Mouse (Mus musculus) heart, adult 2 months (tissue): ENCODE results near the gene Fam166a. TPM values are rescaled to one million over a fixed set of nuclear protein-coding genes. Genes with fewer than 3 reads are reported as not detected.

Source experiments
- DNase-seq, 2 experiments: peaks; one replicate each; pipeline ENCODE4 v3.0.0; 2021
- H3K27ac ChIP-seq: fragments of 200-600 bp; 2 replicates; pipeline ENCODE4 v1.8.1; 2022
- H3K27me3 ChIP-seq: fragments of 200-500 bp; 2 replicates; pipeline ENCODE4 v1.6.1; 2012; ENCODE audit warnings: mild to moderate bottlenecking, low read length, inconsistent platforms, mixed read lengths; ENCODE audit not compliant: control insufficient read depth, insufficient read depth
- H3K36me3 ChIP-seq: fragments of 200-500 bp; 2 replicates; pipeline ENCODE4 v1.6.1; 2012; ENCODE audit warnings: low read length, inconsistent platforms; ENCODE audit not compliant: control insufficient read depth, insufficient read depth
- H3K4me1 ChIP-seq: fragments of 200-500 bp; 2 replicates; pipeline ENCODE4 v1.6.1; 2011; ENCODE audit warnings: low read length; ENCODE audit not compliant: control insufficient read depth, insufficient read depth
- H3K4me3 ChIP-seq: fragments of 200-600 bp; 2 replicates; pipeline ENCODE4 v1.8.1; 2022
- H3K79me2 ChIP-seq: fragments of 200-500 bp; replicated peaks from 2 replicates; pipeline ENCODE4 v1.6.1; 2012; ENCODE audit warnings: mild to moderate bottlenecking, inconsistent platforms, low read length, moderate library complexity, mixed read lengths; ENCODE audit not compliant: control insufficient read depth, insufficient read depth
- H3K9ac ChIP-seq: fragments of 200-500 bp; 2 replicates; pipeline ENCODE4 v1.6.1; 2012; ENCODE audit warnings: low read depth, mild to moderate bottlenecking, control low read depth, inconsistent platforms, low read length, mixed read lengths
- CTCF ChIP-seq: fragments of 200-600 bp; IDR thresholded peaks from 2 replicates; pipeline ENCODE4 v1.8.1; 2022; ENCODE audit warnings: antibody characterized with exemption, mild to moderate bottlenecking, moderate library complexity
- EP300 ChIP-seq: fragments of 200-500 bp; IDR thresholded peaks from 2 replicates; pipeline ENCODE4 v1.6.1; 2011; ENCODE audit warnings: low read depth, low read length, control low read depth; ENCODE audit not compliant: insufficient read depth
- POLR2A ChIP-seq: fragments of 200-500 bp; IDR thresholded peaks from 2 replicates; pipeline ENCODE4 v1.6.1; 2011; ENCODE audit warnings: mild to moderate bottlenecking, low read depth, low read length, control low read depth; ENCODE audit not compliant: insufficient read depth
- WGBS: fragments of 180-500 bp; shearing (Covaris S2); methylation state at CpG from one replicate; pipeline ENCODE4 v1.1.7; 2018; 5-methylcytosine and 5-hydroxymethylcytosine counted together
- intact Hi-C: fragments of 180-260 bp; cut with DNase I; formaldehyde crosslinking; loops from one replicate; pipeline ENCODE4 v1.15.1; 2025
- long read RNA-seq: library from polyadenylated mRNA; stranded (forward); transcript quantifications from one replicate; pipeline ENCODE4 v2.0.0, GENCODE M21; 2021
- polyA plus RNA-seq: library from polyadenylated mRNA; depleted of rRNA; stranded (reverse); fragments of >200 nt; gene quantifications from 2 replicates; pipeline ENCODE4 v1.2.3, GENCODE M21; 2012; rRNA removed
- total RNA-seq, 2 experiments: library from RNA; stranded (reverse); gene quantifications; 2 replicates each; pipeline ENCODE4 v1.2.3; 2021

Gene Fam166a
- total RNA-seq = not detected
- polyA plus RNA-seq = 0.21 TPM in 1 of 2 replicates, not detected in the other
- long read RNA-seq = 0 reads

GRCm38 (mm10) chr2:25218445-25218844, at the start of gene Fam166a:
Fam166a (plus strand) TSS chr2:25218745.
- Histone ChIP-seq H3K9ac (no peak within 1 kb of the TSS), H3K36me3 (peaks cover 3% of the 10 kb centered on the region; the same call in 1 of the 2 replicates), H3K79me2 (no peaks in the 10 kb centered on the region), H3K27me3 (no peaks in the 10 kb centered on the region), H3K4me1 (0 out of 2 replicates have a peak, but pooled peaks cover 1% of the 10 kb centered on the region), H3K27ac (no peak within 1 kb of the TSS), H3K4me3 (no peak within 1 kb of the TSS)
- no peak for TF ChIP-seq CTCF
- TF ChIP-seq POLR2A = no peak
- no peak for TF ChIP-seq EP300
- DNase-seq = no peak
- intact Hi-C loops = no loop called here

GRCm38 (mm10) chr2:25169778-25170177, 48.8 kb upstream of the Fam166a start:
- intact Hi-C loops = no loop called here
- Histone ChIP-seq H3K4me1 (peaks cover 17% of the 10 kb centered on the region), H3K4me3 (no peak overlapping the region), H3K27ac (peak overlapping the region; percentile 30; the same call in 1 of the 2 replicates), H3K27me3 (no peaks in the 10 kb centered on the region), H3K79me2 (no peaks in the 10 kb centered on the region), H3K9ac (no peak overlapping the region), H3K36me3 (no peaks in the 10 kb centered on the region)
- 62% methylated on average over 5 of the region's 5 CpGs for WGBS
- TF ChIP-seq POLR2A (no peak), CTCF (no peak), EP300 (no peak)
- peak in 1 of 2 experiments; percentile 26 for DNase-seq

- Histone ChIP-seq H3K36me3 (no peaks in the 10 kb centered on the region), H3K27me3 (no peaks in the 10 kb centered on the region), H3K4me1 (peaks cover 15% of the 10 kb centered on the region), H3K4me3 (no peak overlapping the region), H3K27ac (peak overlapping the region; percentile 30; the same call in 1 of the 2 replicates), H3K9ac (no peak overlapping the region), H3K79me2 (no peaks in the 10 kb centered on the region)
- WGBS = 54% methylated on average over 10 of the region's 10 CpGs
- intact Hi-C loops = no loop called here
- peak; percentile 24 to 34 for DNase-seq
- no peak for TF ChIP-seq POLR2A
- TF ChIP-seq EP300 = no peak
- no peak for TF ChIP-seq CTCF
Observed at GRCm38 (mm10) chr2:25170326-25171100, 48.0 kb upstream of the Fam166a start.

- H3K4me3 ChIP-seq = no peak overlapping the region
- intact Hi-C loops = no loop called here
- TF ChIP-seq EP300 (no peak), CTCF (no peak), POLR2A (no peak)
- no peaks in the 10 kb centered on the region for H3K27me3 ChIP-seq
- WGBS = 95% methylated on average over 6 of the region's 6 CpGs
- peaks cover 22% of the 10 kb centered on the region for H3K4me1 ChIP-seq
- no peaks in the 10 kb centered on the region for H3K36me3 ChIP-seq
- H3K27ac ChIP-seq = no peak overlapping the region; the same call in 1 of the 2 replicates
- H3K9ac ChIP-seq = no peak overlapping the region
- DNase-seq = peak in 1 of 2 experiments; percentile 19
- H3K79me2 ChIP-seq = no peaks in the 10 kb centered on the region
Observed at GRCm38 (mm10) chr2:25171101-25171768, 47.3 kb upstream of the Fam166a start.

GRCm38 (mm10) chr2:25171769-25172153, 46.8 kb upstream of the Fam166a start:
- Histone ChIP-seq H3K4me3 (no peak overlapping the region), H3K27ac (no peak overlapping the region), H3K27me3 (no peaks in the 10 kb centered on the region), H3K9ac (no peak overlapping the region), H3K79me2 (no peaks in the 10 kb centered on the region), H3K4me1 (peaks cover 26% of the 10 kb centered on the region), H3K36me3 (no peaks in the 10 kb centered on the region)
- 100% methylated on average over 1 of the region's 1 CpGs for WGBS
- intact Hi-C loops = no loop called here
- TF ChIP-seq CTCF (no peak), EP300 (no peak)
- no peak for DNase-seq

- TF ChIP-seq EP300 (no peak), CTCF (no peak), POLR2A (no peak)
- no peaks in the 10 kb centered on the region for H3K36me3 ChIP-seq
- intact Hi-C loops = no loop called here
- no peaks in the 10 kb centered on the region for H3K79me2 ChIP-seq
- peaks cover 28% of the 10 kb centered on the region for H3K4me1 ChIP-seq
- no peak overlapping the region for H3K4me3 ChIP-seq
- 80% methylated on average over 8 of the region's 8 CpGs for WGBS
- H3K9ac ChIP-seq = no peak overlapping the region
- peak in 1 of 2 experiments; percentile 20 for DNase-seq
- H3K27ac ChIP-seq = no peak overlapping the region
- H3K27me3 ChIP-seq = no peaks in the 10 kb centered on the region
Observed at GRCm38 (mm10) chr2:25172629-25173028, 45.9 kb upstream of the Fam166a start.
